Mouse (Mus musculus) retina, postnatal 7 days (tissue): Measurements from ENCODE around the gene Atp6v0e.

Experiments
- DNase-seq: peaks from one replicate; pipeline ENCODE4 v3.0.0-alpha.2; 2012; ENCODE audit warnings: low read depth, low spot score

Gene Atp6v0e

GRCm38 (mm10) chr17:26662978-26663683, at the start of gene Atp6v0e:
Gene Atp6v0e, plus strand, starts transcription at chr17:26663231.
- peak; percentile 96 for DNase-seq

GRCm38 (mm10) chr17:26614286-26614685, 48.7 kb upstream of the Atp6v0e start:
- no peak for DNase-seq

- DNase-seq = no peak
These were observed 48.1 kb upstream of the Atp6v0e start for GRCm38 (mm10) chr17:26614708-26615486.

- DNase-seq = no peak
These were observed 46.3 kb upstream of the Atp6v0e start for GRCm38 (mm10) chr17:26616696-26617095.

- no peak for DNase-seq
These were observed 44.5 kb upstream of the Atp6v0e start for GRCm38 (mm10) chr17:26618498-26618897.

- no peak for DNase-seq
These were observed 43.5 kb upstream of the Atp6v0e start for GRCm38 (mm10) chr17:26619577-26619976.

- no peak for DNase-seq
These were observed 42.7 kb upstream of the Atp6v0e start for GRCm38 (mm10) chr17:26620292-26620691.

DNA sequence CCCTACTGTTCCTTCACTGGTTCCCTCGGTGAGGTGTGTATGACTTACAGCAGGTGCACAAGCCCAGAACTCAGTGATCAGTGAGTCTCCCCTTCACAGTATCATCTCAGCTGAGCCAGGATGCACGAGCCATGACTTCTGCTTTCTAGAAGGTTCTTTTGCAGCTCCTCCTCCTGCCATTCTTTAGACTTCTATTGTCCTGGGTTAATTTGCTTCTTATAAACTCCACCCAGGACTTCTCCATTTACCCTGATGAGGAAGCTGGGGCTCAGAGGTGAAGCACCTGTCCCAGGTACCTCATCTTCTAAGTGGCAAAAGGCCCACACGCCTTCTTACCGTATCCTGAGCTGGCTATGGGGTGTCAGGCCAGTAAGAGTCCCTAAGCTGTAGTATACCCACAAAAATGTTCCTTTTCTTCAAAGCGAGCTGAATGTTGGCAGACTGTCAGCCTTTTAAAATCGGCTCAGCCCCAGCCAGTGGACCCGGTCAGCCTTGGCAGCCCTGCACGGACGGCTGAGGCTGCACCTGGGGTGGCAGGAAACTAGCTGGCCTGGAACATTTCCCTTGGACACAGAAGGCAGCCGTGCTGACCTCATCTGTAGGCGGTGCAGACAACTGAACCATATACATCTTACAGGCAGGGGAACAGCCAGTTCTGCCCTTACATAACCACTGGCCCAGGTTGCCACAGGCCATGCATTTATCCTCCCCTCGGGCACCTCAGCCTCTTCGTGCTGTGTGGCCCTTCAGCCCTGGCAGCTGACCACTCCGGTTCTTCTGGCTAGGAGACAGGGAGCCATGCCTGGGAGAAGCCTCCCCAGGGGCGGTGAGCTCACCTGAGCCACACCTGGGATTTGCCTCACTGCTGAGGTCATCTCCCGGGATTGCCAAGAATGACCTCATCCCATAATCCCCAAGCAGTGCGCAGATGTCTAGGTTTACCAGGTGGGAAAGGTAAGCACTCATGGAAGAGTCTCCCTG, 42.0 kb upstream of the Atp6v0e start:
- no peak for DNase-seq

- DNase-seq = no peak
These were observed 41.1 kb upstream of the Atp6v0e start for GRCm38 (mm10) chr17:26621912-26622311.

- DNase-seq = no peak
These were observed 39.0 kb upstream of the Atp6v0e start for GRCm38 (mm10) chr17:26623991-26624390.

DNA sequence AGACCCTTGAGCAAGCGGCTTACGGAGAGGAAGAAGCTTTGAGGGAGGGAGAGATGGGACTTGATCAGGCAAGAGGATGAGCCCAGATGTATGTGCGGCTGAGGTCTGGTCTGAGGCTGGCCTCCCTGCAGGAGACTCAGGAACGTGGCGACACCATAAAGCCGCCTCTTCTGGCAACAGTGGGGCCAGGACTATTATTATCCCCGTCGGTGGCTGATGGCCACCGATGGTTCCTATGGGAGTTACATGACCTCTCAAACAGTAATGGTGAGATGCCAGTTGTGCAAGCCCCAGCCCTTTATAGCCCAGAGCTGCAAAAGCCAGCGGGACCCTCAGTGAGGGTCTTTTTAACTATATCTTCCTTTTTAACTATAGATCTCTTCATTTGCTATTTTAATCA, 38.0 kb upstream of the Atp6v0e start:
- DNase-seq = no peak

DNA sequence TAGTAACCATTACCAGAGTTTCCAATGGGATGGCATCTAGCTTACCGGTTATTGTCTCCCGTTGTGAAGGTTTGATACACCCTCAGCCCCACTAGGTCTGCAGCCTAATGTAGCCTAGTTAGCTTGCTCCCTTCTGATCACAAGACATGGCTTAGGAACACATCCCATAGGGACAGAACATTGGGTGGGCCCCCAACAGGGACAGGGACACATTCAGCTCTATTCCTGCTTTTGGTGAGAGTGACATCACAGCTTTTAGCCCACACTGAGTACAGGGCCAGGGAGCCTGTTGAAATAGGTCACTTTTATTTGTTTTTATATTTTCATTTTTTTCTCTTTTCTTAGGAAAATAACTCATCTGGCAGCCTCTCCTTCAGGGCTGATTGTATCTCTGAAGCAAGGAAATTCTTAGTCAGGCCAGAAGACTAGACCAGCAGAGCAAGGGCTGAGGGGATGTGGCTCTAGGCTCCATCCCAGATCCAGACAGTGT, 37.5 kb upstream of the Atp6v0e start:
- DNase-seq = no peak

GRCm38 (mm10) chr17:26628479-26628878, 34.6 kb upstream of the Atp6v0e start:
- no peak for DNase-seq

GRCm38 (mm10) chr17:26628936-26629335, 34.1 kb upstream of the Atp6v0e start:
- no peak for DNase-seq

DNA sequence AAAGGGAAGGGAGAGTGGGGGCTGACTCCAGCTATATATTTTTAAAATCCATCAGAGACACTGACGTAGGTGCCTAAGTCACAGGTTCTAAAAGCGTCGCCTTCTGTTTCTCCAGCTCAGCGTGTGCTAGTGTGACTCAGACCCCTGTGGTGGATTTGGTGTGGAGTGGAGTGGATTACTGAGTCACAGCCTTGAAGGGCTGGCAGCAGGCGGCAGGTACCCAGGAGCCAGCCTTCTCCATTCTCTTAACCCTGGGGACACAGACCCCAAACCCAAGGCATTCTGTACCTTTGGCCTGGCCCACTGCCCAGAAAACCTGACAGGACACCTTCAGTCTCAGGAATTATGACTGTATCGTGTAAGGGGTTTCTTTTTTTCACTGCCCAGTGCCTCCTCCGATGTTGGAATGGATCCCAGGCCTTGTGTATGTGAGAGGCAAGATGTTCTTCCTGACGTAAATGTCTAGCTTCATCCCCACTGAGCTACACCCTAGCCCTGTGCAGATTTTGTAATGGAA, 31.2 kb upstream of the Atp6v0e start:
- no peak for DNase-seq

DNA sequence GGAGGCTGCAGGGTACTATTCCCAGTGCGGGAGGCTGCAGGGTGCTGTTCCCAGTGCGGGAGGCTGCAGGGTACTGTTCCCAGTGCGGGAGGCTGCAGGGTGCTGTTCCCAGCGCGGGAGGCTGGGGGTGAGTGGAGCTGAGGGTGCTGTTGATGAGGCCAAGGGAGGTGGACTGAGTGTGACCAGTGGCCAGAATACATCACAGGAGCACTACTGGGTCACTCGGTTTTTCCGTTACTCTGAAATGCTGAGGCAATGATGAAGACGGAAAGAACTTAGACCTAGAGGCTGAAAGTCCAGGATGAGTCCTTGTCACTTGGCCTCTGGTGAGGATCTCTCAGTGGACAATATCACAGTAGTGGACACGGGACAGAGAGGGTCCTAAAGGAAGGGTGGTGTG, 29.8 kb upstream of the Atp6v0e start:
- DNase-seq = no peak

- no peak for DNase-seq
These were observed 29.1 kb upstream of the Atp6v0e start for GRCm38 (mm10) chr17:26633926-26634325.

DNA sequence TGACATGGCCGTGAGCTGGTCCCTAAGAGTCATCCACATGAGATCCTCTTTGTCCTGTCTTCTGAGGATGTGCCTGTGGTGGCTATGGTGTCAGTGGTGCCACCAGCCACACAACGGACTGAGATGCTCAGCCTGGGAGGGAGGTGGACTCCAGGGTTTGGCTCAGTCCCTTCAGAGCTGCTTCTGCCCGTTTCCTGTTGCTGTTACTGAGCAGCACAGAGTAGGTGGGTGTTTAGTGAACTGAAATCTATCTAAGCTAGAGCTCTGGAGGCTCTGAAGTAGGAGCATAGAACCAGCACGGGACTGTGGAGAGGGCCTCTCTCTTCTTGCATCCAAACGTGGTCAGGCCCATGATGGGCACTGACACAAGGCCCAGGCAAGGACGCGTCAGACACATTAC, 28.5 kb upstream of the Atp6v0e start:
- DNase-seq = no peak

DNA sequence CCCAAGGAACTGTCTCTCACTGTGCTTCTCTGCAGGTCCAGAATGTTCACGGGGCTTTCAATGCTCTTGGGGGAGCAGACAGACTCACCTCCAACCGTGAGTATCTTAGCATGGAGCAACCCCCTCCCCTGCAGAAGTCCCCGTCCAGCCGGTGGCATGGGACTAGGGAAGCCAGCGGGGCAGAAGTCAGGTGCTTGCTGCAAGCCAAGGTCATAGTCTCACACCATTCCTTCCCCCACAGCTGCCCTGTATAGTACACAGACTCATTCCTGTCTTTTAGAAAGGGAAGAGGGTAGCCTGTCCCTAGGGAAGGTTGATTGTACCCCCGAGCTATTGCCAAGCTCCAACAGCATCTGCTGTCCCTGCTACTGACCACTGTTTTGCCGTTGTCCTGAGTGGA, 27.1 kb upstream of the Atp6v0e start:
- DNase-seq = no peak

DNA sequence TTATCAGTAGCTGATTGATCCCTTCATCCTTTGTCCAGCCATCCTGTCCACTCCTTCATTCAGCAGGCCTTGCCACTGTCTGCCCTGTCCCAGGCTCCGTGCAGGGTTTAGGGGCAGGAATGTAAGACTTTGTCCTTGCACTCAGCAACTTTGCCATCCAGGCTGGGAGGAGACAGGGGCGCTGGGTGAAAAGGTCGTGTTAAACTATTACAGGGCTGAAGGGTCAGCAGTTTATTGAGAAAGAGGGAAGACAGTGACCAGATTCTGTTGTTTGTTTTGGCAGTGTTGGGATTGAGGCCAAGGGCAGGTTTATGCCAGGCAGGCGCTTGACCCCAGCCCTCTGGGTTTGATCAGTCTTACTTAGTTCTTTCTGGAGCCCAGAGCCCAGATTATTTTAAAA, 25.2 kb upstream of the Atp6v0e start:
- no peak for DNase-seq

- peak; percentile 60 for DNase-seq
These were observed 24.4 kb upstream of the Atp6v0e start for GRCm38 (mm10) chr17:26638655-26639054.

DNA sequence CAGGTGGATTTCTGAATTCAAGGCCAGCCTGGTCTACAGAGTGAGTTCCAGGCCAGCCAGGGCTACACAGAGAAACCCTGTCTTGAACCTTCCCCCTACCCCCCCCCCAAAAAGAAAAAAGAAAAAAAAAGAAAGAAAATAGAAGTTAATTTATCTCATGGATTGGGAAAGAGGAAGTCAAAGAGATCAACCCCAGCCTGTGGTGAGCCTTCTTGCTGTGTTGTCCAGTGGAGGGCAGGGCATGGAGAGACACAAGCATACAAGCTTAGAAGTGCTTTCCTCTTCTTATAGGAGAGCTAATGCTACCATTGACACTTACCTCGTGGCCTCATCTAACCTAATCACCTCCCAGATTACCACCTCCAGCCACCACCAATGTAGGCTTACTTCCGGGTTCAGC, 23.2 kb upstream of the Atp6v0e start:
- DNase-seq = no peak
